Mouse (Mus musculus): ENCODE results near the gene Klhdc9.

The Klhdc9 gene

DNA sequence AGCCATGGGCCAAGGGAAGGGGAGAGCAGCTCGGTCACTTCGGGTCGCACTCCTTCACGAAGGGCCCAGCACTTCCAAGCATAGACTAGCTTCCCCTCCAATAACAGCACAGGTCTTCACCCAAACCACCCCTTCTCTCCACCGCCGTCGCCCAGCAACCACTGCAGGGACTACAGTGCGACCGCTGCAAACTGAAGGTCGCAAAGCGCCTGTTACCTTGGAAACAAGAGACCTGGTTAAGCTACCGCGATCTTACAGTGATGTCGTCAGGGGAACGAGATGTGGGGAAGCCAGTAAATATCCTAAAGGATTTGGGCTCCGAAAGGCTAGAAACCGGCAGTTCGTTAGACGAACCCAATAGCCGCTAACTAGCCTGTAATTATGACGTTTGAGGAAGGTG is at the start of gene Klhdc9:
TSS of gene Klhdc9 (minus strand) at position 143 of the 400 bp plus-strand sequence.
- peak; percentile 74 to 89 for DNase-seq (ENCODE audit: low spot score in 2 of 2)

DNA sequence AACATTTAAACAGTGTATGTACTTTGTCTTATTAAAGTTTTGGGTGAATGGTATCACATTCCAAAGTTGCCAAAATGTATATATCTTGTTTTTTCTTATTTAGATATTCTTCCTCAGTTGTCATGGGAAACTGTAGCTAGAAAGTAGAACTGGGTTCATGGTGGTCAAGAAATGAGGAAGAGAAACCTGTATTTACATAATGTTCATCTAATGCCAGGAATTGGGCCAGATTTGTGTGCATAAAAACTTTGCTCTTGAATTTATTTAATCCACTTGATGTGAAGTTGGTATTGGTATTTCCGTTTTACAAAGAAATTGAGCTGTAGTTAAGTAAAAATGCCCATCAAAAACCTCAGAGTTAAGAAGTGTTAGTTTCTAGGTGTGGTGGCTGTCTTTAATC is 49.6 kb upstream of the Klhdc9 start:
- DNase-seq (ENCODE audit: low spot score in 2 of 2), result no peak

- no peak for DNase-seq (ENCODE audit: low spot score in 2 of 2)
These were observed 46.7 kb upstream of the Klhdc9 start for GRCm38 (mm10) chr1:171407263-171407662.

DNA sequence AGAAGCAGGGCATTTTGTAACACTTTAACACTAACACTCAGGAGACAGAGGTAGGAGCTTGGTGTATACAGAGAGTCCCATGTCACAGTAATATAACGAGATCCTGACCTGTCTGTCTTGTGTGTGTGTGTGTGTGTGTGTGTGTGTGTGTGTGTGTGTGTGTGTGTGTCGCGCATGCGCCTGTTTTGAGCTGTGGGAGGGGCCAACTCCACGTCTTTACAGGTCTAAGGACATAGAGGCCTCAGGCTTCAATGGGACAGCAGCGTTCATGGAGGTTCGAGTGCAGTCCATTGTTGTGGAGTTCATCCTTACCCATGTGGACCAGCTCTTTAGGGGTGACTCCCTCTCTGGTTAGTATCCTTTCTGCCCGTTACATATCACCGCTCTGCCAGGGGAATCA is 42.4 kb upstream of the Klhdc9 start:
- no peak for DNase-seq (ENCODE audit: low spot score in 2 of 2)

- DNase-seq (ENCODE audit: low spot score in 2 of 2), result no peak
These were observed 41.2 kb upstream of the Klhdc9 start for GRCm38 (mm10) chr1:171401821-171402220.

- DNase-seq (ENCODE audit: low spot score in 2 of 2), result peak; percentile 34 to 62
These were observed 29.5 kb upstream of the Klhdc9 start for GRCm38 (mm10) chr1:171390101-171390500.

DNA sequence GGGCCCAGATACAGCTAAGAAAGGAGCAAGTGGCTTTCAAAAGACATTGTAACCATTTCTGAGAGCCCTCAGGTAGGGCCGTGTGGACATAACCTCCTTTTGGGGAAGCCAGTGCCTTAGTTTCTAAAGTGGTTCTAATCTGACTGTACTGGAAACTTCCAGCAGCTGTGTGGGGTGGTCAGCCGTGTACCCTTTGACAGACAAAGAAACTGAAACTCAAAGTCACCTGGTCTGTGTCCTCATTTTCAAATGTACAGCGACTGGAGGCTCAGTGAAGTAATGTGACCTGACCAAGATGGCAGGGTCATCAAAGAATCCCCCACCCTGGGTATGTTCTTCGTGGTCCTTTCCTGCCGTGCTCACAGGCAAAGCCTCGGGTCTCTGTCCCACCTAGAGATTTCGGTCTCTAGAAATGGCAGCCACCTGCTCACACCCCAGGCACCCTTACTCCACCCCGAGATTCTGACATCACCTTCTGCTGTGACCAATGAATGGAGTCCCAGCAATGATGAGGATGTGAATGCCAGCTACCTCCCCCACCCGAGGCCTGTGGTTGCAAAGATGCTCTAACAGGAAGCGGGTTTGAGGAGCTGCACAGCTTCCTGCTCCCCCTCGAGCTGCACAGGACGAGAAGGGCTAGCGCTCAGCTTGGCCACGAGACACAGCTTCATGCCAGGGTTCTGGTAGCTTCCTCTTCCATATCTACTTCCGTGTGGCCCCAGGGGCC is 27.9 kb upstream of the Klhdc9 start, which contains the start of gene Arhgap30:
TSS of gene Arhgap30 (plus strand) at position 579 of the 727 bp plus-strand sequence.
- peak; percentile 49 to 82 for DNase-seq (ENCODE audit: low spot score in 2 of 2)

DNA sequence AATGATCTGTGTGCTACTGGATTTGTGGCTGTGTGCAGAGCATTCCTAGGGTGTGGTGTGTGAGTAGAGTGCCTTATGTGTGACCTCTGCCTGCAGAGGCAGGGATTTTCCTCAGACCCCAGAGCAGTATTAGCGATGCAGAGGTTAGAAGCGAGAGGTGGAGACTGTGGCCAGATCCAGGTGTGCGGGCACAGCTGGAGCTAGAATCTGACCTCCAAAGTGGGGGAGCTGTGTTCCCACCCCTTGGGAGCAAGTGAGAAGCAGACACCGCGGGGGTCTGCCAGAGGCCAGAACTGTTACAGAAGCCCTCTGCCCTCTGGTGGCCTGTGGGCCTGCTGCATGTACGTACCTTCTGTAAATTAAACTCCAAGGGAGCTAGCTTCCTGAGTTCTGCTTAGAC is 26.5 kb upstream of the Klhdc9 start:
- no peak for DNase-seq (ENCODE audit: low spot score in 2 of 2)

DNA sequence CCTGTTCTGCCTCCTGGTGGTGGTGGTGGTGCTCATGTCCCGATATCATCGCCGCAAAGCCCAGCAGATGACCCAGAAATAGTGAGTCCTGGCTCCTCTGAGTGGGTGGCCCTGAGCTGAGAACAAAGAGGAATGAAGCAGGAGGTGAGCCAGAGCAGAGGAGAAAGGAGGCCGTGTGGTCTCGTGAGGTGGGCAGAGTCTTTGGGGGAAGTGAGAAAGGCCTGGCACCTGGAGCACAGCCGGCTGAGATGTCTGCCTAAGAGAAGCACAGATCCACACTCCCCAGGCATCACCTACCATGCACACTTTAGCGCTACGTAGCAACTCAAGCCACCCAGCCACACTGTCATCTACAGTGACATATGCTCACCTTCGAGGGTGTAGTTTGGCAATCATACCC is 24.6 kb upstream of the Klhdc9 start:
- no peak for DNase-seq (ENCODE audit: low spot score in 2 of 2)

GRCm38 (mm10) chr1:171384361-171384760 is 23.8 kb upstream of the Klhdc9 start:
- DNase-seq (ENCODE audit: low spot score in 2 of 2), result no peak

DNA sequence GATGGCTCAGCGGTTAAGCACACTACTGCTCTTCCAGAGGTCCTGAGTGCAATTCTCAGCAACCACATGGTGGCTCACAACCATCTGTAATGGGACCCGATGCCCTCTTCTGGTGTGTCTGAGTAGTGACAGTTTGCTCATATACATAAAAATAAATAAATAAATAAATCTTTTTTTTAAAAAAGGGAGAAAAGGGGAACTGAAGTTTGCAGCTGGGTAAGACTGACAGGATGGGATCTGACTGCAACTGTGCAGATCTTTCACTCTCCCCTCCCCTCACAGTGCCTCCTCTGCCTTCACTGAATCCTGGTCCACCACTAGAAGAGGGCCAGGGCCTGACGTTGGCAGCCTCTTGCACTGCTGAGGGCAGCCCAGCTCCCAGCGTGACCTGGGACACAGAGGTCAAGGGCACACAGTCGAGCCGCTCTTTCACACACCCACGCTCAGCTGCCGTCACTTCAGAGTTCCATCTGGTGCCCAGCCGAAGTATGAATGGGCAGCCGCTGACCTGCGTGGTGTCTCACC is 21.6 kb upstream of the Klhdc9 start:
- DNase-seq (ENCODE audit: low spot score in 2 of 2), result no peak

GRCm38 (mm10) chr1:171379935-171380599 is 19.5 kb upstream of the Klhdc9 start:
- DNase-seq (ENCODE audit: low spot score in 2 of 2), result peak; percentile 75 to 78

- no peak for DNase-seq (ENCODE audit: low spot score in 2 of 2)
These were observed 17.7 kb upstream of the Klhdc9 start for GRCm38 (mm10) chr1:171378298-171378697.

DNA sequence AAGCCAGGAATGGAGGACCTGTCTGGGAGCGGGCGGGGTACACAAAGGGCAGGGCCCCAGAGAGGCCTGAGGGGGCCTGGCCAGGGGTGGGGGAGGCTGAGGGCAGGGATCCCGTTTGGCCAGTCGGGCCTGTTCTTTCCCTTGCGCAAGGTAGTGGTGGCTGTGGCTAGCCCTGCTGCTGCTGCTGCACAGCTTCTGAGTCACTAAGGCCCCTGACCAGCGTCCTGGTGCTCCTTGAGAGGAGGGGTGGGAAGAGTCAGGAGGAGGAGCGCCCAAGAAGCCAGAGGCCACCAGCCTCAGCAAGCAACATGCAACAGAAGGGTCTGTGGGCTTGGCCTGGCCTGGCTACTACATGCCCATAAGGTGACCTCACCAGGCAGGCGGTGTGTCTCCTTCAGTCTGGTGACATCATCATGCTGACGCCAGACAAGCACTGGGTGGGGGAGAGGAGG is 15.1 kb upstream of the Klhdc9 start:
- no peak for DNase-seq (ENCODE audit: low spot score in 2 of 2)

DNA sequence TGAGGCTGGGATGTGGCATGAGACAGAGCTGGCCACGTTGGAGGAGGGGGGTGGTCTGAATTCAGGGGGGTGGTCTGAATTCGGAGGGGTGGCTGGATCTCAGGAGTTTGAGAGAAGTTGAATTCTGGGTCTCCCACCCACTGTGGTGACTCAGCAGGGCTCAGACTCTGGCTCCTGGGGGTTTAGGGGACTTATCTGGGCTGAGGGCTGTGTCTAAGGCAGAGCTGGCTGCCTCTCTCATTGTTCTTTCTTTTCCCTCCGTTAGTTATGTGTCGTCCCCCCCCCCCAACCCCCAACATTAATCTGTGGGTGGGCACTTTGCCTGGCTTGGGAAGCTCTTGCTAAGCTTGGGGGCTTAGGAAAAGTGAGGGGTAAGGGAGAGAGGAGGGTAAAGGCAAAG is 13.3 kb upstream of the Klhdc9 start:
- DNase-seq (ENCODE audit: low spot score in 2 of 2), result no peak

- DNase-seq (ENCODE audit: low spot score in 2 of 2), result no peak
These were observed 12.3 kb upstream of the Klhdc9 start for GRCm38 (mm10) chr1:171372880-171373279.

GRCm38 (mm10) chr1:171369845-171370556 is 9.4 kb upstream of the Klhdc9 start, which contains the start of gene Nectin4:
Gene Nectin4, plus strand, starts transcription at chr1:171370099.
- no peak for DNase-seq (ENCODE audit: low spot score in 2 of 2)

DNA sequence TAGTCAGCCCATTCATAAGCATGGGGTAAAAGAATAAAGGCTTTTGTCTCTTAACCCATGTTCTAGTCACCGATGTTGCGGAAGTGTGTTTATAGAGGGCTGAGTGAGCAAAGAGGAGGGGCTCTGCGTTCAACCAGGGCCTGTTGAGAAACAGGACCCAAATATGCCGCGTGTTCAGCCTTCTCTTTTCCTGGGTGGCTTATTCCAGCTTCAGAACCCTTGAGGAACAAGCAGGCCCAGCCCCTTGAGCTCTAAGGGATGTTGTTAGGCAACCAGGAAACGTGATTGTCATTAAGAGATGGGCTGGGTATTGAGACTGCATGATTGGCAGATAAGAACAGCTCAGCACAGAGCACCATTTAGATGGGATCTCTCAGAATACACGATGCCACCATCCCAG is 5.3 kb upstream of the Klhdc9 start:
- DNase-seq (ENCODE audit: low spot score in 2 of 2), result no peak

- peak in 1 of 2 experiments; percentile 65 for DNase-seq (ENCODE audit: low spot score in 2 of 2)
These were observed 807 bp upstream of the Klhdc9 start for GRCm38 (mm10) chr1:171361106-171362103.

DNA sequence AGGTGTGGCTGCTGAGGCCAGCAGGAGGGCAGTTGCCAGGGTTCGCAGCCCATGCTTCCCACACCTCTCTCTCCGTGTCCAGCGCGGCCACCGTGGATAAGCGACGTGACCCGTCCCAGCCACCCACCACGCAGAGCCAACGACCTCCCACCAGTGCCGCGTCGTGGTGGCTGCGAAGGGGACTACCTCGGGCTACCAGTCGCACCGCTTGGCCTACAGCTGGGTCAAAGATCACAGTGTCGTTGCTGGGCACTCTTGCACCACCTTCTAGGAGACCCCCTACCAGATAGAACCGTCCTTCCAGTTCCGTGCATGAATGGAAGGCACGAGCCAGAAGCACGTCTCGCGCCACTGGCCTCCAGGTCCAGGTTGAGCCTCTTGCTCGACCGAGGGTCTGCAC is 345 bp downstream of the Klhdc9 start:
- DNase-seq (ENCODE audit: low spot score in 2 of 2), result no peak

DNA sequence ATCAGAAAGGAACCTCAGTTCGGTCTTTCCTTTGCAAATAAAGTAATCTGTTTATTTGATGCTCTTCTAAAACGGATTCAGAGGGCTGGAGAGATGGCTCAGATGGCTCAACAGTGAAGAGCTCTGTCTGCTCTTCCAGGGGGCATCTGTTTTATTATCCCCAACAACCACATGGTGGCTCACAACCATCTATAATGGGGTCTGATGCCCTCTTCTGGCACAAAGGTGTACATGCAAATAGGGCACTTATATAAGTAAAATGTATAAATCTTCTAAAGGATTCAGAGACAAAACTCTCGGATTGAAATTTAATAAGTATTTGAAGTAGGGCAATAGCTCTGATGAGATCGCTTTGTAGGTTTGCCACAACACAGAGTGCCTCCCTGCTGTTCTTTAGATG is 2.2 kb downstream of the Klhdc9 start:
- DNase-seq (ENCODE audit: low spot score in 2 of 2), result no peak

All from heart, adult 9 months (tissue).